Mouse (Mus musculus): ENCODE measurements around the gene Adam23. TPM values are rescaled to one million over a fixed set of nuclear protein-coding genes. Genes with fewer than 3 reads are reported as not detected.
A peak's percentile ranks its signal among the peaks of the same experiment; 100 is the strongest.

The Adam23 gene
- polyA plus RNA-seq, 1 experiment from 2014 or later = 3.1 TPM

DNA sequence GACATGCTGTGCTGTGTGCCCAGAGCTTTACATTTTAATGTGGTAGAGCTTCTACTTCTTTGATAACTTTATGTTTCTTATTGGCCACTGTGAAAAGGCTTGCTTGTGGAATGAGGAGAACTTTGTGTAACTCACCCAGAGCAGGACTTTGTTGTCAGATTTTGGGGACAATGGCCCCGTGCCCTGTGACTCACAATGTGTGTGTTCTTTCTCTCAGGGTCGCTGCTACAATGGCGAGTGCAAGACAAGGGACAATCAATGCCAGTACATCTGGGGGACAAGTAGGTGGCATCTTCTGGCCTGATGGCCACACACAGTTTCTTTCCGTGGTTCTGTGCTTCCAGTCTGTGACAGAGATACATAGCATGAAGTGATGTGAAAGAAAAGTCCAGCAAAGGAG lies 118.2 kb downstream of the Adam23 start:
- H3K36me3 ChIP-seq = no peaks in the 10 kb centered on the region
- no peak overlapping the region for H3K4me3 ChIP-seq
- H3K4me1 ChIP-seq = peaks cover 18% of the 10 kb centered on the region; the same call in 1 of the 2 replicates
- no peaks in the 10 kb centered on the region for H3K9me3 ChIP-seq (replicated peaks)
- no peak overlapping the region; the same call in 1 of the 2 replicates for H3K27ac ChIP-seq
- 79% methylated on average over 4 of the region's 4 CpGs for WGBS
- no peak for DNase-seq (ENCODE audit: low spot score)
- H3K27me3 ChIP-seq (ENCODE audit: low read depth, poor library complexity, severe bottlenecking) = no peaks in the 10 kb centered on the region

DNA sequence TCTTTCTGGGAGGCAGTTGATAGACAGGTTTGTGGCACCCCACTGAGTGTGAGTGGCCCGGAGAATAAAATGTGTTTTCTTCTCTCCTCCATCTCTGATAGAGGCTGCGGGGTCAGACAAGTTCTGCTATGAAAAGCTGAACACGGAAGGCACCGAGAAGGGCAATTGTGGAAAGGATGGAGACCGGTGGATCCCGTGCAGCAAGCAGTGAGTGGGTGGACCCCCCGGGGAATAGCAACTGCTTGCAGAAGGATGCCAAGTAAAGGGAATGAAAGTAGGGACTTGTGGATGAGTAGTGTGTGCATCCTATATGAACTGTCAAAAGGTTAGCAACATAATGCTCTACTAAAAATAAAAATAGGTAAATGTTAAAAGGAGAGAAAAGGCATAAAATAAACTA lies 120.8 kb downstream of the Adam23 start:
- no peak for DNase-seq (ENCODE audit: low spot score)
- H3K36me3 ChIP-seq = no peaks in the 10 kb centered on the region
- H3K4me1 ChIP-seq = peaks cover 14% of the 10 kb centered on the region; the same call in 1 of the 2 replicates
- H3K27ac ChIP-seq = no peak overlapping the region
- no peaks in the 10 kb centered on the region for H3K9me3 ChIP-seq (replicated peaks)
- no peak overlapping the region for H3K4me3 ChIP-seq
- 46% methylated on average over 7 of the region's 7 CpGs for WGBS
- no peaks in the 10 kb centered on the region for H3K27me3 ChIP-seq (ENCODE audit: low read depth, poor library complexity, severe bottlenecking)

DNA sequence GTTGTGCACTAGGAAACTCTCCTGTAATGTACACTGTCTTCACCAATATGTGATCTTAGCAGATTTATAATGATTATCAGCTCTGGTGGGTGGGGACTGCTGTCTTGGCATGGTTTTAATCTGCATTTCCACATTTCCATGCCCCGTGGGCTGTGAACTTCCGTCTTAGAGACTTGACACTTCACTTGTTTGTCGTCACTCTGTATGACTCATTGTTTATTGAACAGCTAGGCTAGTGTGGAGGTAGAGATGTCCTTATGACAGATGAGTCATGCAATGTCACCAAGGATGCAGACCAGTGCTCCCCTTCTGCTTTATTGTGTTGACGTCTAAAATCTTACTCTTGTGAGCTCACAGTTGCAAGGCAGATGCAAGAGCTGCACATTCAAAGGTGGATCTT lies 121.3 kb downstream of the Adam23 start:
- H3K4me1 ChIP-seq = peaks cover 9% of the 10 kb centered on the region; the same call in 1 of the 2 replicates
- H3K4me3 ChIP-seq = no peak overlapping the region
- no peak overlapping the region for H3K27ac ChIP-seq
- WGBS = 61% methylated on average over 4 of the region's 4 CpGs
- DNase-seq (ENCODE audit: low spot score) = no peak
- H3K9me3 ChIP-seq (replicated peaks) = no peaks in the 10 kb centered on the region
- H3K36me3 ChIP-seq = no peaks in the 10 kb centered on the region
- H3K27me3 ChIP-seq (ENCODE audit: low read depth, poor library complexity, severe bottlenecking) = no peaks in the 10 kb centered on the region

DNA sequence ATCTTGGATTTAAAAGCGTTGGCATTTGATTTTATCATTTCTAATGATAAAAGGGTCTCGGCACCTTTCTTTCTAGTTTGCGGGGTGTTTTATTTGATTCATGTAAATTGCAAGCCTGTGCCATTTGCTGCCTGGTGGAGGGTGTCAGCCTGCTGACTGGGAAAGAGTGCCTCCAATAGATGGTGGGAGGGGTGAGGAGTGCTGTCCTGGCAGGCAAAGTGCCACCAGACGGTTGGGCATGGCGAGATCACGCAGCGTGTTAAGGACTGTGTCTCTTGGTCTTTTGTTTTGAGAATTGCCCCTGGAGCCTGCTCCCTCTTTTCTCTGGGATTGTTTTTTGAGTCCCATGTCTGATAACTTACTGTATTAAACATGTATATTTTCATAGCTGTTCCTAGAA lies 126.5 kb downstream of the Adam23 start:
- DNase-seq (ENCODE audit: low spot score) = no peak
- WGBS = 71% methylated on average over 7 of the region's 7 CpGs
- Histone ChIP-seq H3K9me3 (replicated peaks) (no peaks in the 10 kb centered on the region), H3K27me3 (ENCODE audit: low read depth, poor library complexity, severe bottlenecking) (no peaks in the 10 kb centered on the region), H3K4me3 (no peak overlapping the region), H3K27ac (no peak overlapping the region), H3K4me1 (peaks cover 23% of the 10 kb centered on the region), H3K36me3 (no peaks in the 10 kb centered on the region)

DNA sequence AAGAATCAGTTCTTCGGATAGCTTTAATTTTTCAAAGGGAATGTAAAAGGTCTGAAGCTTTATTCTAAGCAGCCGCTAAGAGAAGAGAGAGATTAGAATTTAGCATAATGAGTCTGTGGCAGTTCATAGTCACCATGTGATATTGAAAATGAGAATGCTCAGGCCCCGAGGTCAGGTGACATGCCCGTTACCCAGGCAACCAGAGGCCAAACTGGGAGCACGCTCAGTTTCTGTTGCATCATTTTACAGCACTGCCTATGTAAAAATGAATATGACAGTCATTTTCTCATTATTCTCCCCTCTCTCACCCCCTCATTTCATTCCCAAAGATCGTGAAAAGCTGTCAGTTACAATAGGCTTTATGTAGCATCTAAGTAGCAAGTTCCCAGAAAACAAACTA lies 127.7 kb downstream of the Adam23 start:
- no peaks in the 10 kb centered on the region for H3K27me3 ChIP-seq (ENCODE audit: low read depth, poor library complexity, severe bottlenecking)
- H3K27ac ChIP-seq = 0 out of 2 replicates have a peak overlapping the region, but pooled peaks have one; percentile 14
- H3K9me3 ChIP-seq (replicated peaks) = no peaks in the 10 kb centered on the region
- 77% methylated on average over 6 of the region's 6 CpGs for WGBS
- H3K36me3 ChIP-seq = no peaks in the 10 kb centered on the region
- H3K4me1 ChIP-seq = peaks cover 27% of the 10 kb centered on the region
- H3K4me3 ChIP-seq = no peak overlapping the region
- peak; percentile 68 for DNase-seq (ENCODE audit: low spot score)

DNA sequence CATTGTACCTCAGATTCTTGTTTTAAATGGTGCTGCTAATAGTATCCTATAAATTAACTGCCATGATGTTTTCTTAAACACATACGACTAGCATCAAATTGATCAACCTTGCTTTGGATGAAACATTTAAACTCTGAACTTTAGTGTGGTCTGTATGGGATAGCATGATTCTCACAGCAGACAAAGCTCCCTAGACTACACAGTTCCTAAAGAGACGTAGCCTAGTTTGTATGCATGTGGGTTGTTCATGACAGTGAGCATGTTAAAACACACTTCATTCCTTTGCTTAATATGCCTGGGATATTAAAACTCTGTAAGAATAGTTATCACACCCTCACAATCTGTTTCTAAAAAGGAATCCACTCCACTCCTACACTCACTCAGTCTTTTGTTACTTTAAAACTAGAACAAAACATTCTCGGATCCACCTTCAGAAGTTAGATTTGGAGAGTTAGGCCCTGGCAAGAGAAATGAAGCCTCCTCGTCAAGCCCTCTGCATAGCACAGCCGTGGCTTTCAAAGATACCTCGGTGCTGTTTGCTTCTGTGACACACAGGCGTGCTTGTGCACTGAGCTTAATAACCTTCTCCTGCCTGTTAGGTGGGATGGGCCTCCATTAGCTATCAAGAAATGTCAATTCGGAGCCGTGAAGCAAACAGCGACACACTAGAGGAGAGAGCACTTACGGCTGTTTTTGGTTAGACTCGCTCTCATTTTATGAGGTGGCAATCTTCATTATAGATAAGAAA lies 128.3 kb downstream of the Adam23 start:
- Histone ChIP-seq H3K9me3 (replicated peaks) (no peaks in the 10 kb centered on the region), H3K4me1 (peaks cover 27% of the 10 kb centered on the region), H3K27me3 (ENCODE audit: low read depth, poor library complexity, severe bottlenecking) (no peaks in the 10 kb centered on the region), H3K36me3 (no peaks in the 10 kb centered on the region), H3K27ac (0 out of 2 replicates have a peak overlapping the region, but pooled peaks have one; percentile 34), H3K4me3 (no peak overlapping the region)
- no peak for DNase-seq (ENCODE audit: low spot score)
- WGBS = 45% methylated on average over 12 of the region's 12 CpGs

DNA sequence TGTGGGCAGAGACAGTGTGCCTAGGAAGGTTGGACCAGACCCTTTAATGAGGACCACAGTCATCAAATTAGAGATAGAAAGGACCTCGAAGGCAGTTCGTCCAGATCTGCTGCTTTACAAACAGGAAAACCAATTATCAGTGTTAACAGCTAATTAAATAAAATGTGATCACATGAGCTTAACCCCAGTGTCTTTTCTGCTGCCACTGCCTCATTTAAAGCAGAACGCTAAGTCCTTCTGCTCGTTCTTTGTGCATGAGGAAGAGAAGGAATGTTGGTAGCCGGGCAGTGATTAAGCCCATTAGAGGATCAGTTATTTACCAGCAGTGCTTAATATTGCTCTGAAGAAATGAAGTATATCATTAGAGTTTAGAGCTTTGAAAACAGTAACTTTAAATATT lies 131.1 kb downstream of the Adam23 start:
- 40% methylated on average over 5 of the region's 5 CpGs for WGBS
- peaks cover 27% of the 10 kb centered on the region for H3K4me1 ChIP-seq
- H3K27me3 ChIP-seq (ENCODE audit: low read depth, poor library complexity, severe bottlenecking) = no peaks in the 10 kb centered on the region
- H3K4me3 ChIP-seq = no peak overlapping the region
- H3K9me3 ChIP-seq (replicated peaks) = no peaks in the 10 kb centered on the region
- no peak for DNase-seq (ENCODE audit: low spot score)
- H3K27ac ChIP-seq = no peak overlapping the region
- no peaks in the 10 kb centered on the region for H3K36me3 ChIP-seq

DNA sequence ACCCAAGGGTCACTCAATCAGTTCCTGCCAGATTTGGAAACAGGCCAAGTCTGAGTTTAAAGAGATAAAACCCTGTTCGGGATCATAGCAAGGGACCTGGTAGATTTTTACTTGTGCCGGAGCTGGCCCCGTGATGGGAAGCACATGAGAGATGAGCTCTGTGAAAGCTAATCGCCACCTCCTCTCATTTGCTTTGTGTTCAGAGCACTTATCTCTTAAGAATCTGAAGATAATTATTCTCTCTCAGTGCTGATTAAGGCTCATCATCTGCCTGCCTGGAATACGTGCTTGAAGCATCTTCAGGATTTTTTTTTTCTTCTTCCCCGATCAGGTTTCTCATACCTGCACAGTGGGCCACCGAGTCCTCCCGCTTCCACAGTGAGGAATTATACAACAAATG lies 133.5 kb downstream of the Adam23 start:
- no peaks in the 10 kb centered on the region for H3K9me3 ChIP-seq (replicated peaks)
- no peak overlapping the region for H3K27ac ChIP-seq
- no peak for DNase-seq (ENCODE audit: low spot score)
- peaks cover 12% of the 10 kb centered on the region for H3K4me1 ChIP-seq
- 88% methylated on average over 8 of the region's 8 CpGs for WGBS
- no peaks in the 10 kb centered on the region for H3K27me3 ChIP-seq (ENCODE audit: low read depth, poor library complexity, severe bottlenecking)
- H3K4me3 ChIP-seq = no peak overlapping the region
- no peaks in the 10 kb centered on the region for H3K36me3 ChIP-seq

DNA sequence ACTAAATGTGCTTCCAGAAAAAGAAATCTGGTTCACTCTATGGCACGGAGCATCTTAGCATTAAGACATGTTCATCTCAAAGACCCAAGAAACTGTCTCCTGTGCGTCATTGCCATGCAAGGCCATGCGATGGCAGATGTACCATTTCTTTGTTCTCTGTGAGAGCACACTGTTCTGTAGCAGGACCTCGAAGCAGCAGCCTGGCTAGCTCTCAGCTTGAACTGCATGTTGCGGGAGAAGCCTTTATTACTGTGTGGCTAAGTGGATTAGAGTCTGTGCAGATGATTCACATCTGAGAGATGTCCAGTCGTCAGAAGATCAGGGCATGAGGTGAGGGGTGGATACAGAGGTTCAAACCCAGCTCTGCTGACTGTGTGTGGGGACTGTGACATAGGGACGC lies 141.2 kb downstream of the Adam23 start:
- H3K27me3 ChIP-seq (ENCODE audit: low read depth, poor library complexity, severe bottlenecking) = no peaks in the 10 kb centered on the region
- no peak for DNase-seq (ENCODE audit: low spot score)
- H3K36me3 ChIP-seq = no peaks in the 10 kb centered on the region
- H3K4me3 ChIP-seq = no peak overlapping the region
- H3K4me1 ChIP-seq = peaks cover 7% of the 10 kb centered on the region; the same call in 1 of the 2 replicates
- H3K9me3 ChIP-seq (replicated peaks) = no peaks in the 10 kb centered on the region
- H3K27ac ChIP-seq = peak overlapping the region; percentile 15; the same call in 1 of the 2 replicates
- 84% methylated on average over 7 of the region's 7 CpGs for WGBS

DNA sequence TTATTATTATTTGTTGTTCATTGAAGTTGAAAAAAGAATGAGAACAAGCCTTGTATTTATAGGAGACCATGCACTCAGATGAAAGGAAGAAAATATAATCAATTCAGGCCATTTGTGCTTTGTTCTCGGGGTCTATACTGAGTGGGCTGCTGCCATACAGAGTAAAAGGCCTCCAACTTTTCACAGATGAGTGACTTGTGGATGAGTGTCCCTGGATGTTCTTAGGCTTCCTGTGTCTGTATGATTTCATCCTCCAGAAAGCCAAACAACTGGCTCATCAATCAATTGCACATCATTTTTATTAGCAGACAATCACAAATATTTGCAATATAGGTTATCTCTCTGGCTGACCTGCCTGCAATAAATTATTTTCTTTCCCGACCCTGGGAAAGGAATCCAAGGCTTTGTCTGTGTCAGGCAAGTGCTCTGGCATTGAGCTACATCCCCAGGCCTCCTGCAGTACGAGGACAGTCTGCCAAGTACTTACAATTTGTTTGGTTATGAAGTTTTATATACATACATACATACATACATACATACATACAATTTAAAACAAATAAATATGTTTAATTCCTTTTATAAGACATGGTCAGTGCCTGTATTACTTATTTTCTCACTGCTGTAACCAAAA lies 158.3 kb downstream of the Adam23 start:
- Histone ChIP-seq H3K9me3 (replicated peaks) (no peaks in the 10 kb centered on the region), H3K4me1 (no peaks in the 10 kb centered on the region), H3K27me3 (ENCODE audit: low read depth, poor library complexity, severe bottlenecking) (no peaks in the 10 kb centered on the region), H3K36me3 (no peaks in the 10 kb centered on the region), H3K4me3 (no peak overlapping the region), H3K27ac (no peak overlapping the region)
- DNase-seq (ENCODE audit: low spot score) = no peak
- WGBS = 59% methylated on average over 3 of the region's 3 CpGs

DNA sequence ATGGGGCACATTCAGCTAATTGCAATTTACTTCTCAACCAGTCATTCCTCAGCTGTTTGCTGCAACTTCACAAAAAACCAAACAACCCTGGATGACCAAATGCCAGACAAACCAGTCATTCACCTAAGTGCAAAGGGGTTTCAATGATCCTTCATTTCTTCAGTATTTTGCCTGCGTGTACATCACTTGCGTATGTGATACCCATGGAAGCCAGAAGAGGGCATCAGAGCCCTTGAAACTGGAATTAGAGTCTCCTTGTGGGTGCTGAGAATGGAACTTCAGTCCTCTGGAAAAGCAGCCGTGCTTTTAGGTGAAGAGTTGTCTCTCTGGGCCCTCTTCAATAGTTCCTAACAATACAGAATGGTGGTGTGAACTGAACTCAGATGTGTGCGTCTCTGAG lies 163.9 kb downstream of the Adam23 start:
- H3K4me3 ChIP-seq = no peak overlapping the region
- no peak for DNase-seq (ENCODE audit: low spot score)
- WGBS = 88% methylated on average over 4 of the region's 4 CpGs
- H3K36me3 ChIP-seq = no peaks in the 10 kb centered on the region
- H3K9me3 ChIP-seq (replicated peaks) = no peaks in the 10 kb centered on the region
- H3K27ac ChIP-seq = no peak overlapping the region
- H3K27me3 ChIP-seq (ENCODE audit: low read depth, poor library complexity, severe bottlenecking) = no peaks in the 10 kb centered on the region
- H3K4me1 ChIP-seq = peaks cover 4% of the 10 kb centered on the region; the same call in 1 of the 2 replicates

DNA sequence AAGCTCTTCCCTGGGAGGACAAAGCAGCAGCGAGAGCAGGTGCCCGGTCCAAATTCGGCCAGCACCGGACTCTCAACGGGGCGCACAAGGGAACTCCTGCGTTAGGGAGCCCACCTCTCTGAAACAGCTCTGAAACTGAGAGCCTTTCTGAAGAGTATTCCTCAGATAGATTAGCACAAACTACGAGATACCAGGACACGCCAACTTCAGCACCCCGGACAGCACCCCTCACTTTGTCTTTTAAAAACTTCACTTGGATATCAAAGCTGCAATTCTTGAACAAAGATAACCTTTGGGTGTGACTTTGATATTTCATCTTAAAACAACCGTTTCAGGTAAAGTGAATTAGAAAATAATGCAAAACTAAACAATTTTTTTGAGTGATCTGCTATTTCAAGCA lies 168.9 kb downstream of the Adam23 start:
- no peaks in the 10 kb centered on the region for H3K27me3 ChIP-seq (ENCODE audit: low read depth, poor library complexity, severe bottlenecking)
- H3K27ac ChIP-seq = no peak overlapping the region
- peak; percentile 86 for DNase-seq (ENCODE audit: low spot score)
- peaks cover 4% of the 10 kb centered on the region; the same call in 1 of the 2 replicates for H3K4me1 ChIP-seq
- WGBS = 1% methylated on average over 11 of the region's 11 CpGs
- H3K9me3 ChIP-seq (replicated peaks) = no peaks in the 10 kb centered on the region
- no peak overlapping the region for H3K4me3 ChIP-seq
- no peaks in the 10 kb centered on the region for H3K36me3 ChIP-seq

DNA sequence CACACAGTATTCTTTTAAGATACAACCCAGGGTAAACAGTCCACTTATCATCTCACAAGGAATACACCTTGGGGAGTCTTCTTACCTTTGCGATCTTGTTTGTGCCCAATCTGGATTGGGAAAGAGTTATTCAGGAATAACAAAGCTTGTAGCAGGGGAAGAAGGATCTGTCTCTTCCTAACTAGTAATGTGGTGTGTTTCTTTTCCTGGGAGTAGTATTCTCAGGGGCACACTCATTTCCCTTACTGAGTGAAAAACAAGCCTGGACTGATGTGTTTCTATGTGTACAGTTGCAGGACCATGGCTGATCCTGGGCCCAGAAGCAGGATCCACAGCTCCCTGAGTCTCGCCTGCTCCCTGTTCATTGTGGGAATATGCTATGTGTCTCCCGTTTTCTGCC lies 170.0 kb downstream of the Adam23 start, which contains the start of gene Gm39653:
Gene Gm39653 (plus strand): TSS at position 301 of the 400 bp plus-strand sequence.
- no peaks in the 10 kb centered on the region for H3K9me3 ChIP-seq (replicated peaks)
- H3K4me3 ChIP-seq = no peak within 1 kb of the TSS
- WGBS = 89% methylated on average over 3 of the region's 3 CpGs
- no peak for DNase-seq (ENCODE audit: low spot score)
- no peaks in the 10 kb centered on the region for H3K36me3 ChIP-seq
- peaks cover 4% of the 10 kb centered on the region; the same call in 1 of the 2 replicates for H3K4me1 ChIP-seq
- no peaks in the 10 kb centered on the region for H3K27me3 ChIP-seq (ENCODE audit: low read depth, poor library complexity, severe bottlenecking)
- H3K27ac ChIP-seq = no peak within 1 kb of the TSS
